Mouse (Mus musculus): ENCODE measurements around the gene Arl5c.
A peak's percentile ranks its signal among the peaks of the same experiment; 100 is the strongest.

- peak; percentile 92 for TF ChIP-seq POLR2A (IDR thresholded peaks at IDR 0.05; ENCODE audit: low read depth, low read length)
- no peak for TF ChIP-seq CTCF (IDR thresholded peaks at IDR 0.05; ENCODE audit: extremely low read depth, insufficient read length, insufficient replicate concordance, low read depth, low read length)
Measured at GRCm38 (mm10) chr11:98026570-98027296, 30.8 kb upstream of the Arl5c start, which contains the start of gene Rpl19.
